Mouse (Mus musculus) myocyte (in vitro differentiated cells): ENCODE measurements around the gene Smg1.

ENCODE experiments used
- CEBPB ChIP-seq: IDR thresholded peaks from 2 replicates; pipeline ENCODE4 v1.6.1; 2011; ENCODE audit warnings: mild to moderate bottlenecking, moderate library complexity; ENCODE audit not compliant: poor library complexity, insufficient read depth, severe bottlenecking
- E2F4 ChIP-seq: IDR thresholded peaks from one replicate; pipeline ENCODE4 v1.6.1; 2011; ENCODE audit warnings: mild to moderate bottlenecking, control low read depth, moderate library complexity; ENCODE audit not compliant: insufficient read depth
- MAX ChIP-seq: IDR thresholded peaks from one replicate; pipeline ENCODE4 v1.6.1; 2011; ENCODE audit warnings: low read depth, mild to moderate bottlenecking, control low read depth
- MYOD1 ChIP-seq, 3 experiments: IDR thresholded peaks; one replicate each; pipeline ENCODE4 v1.6.1; 2011; ENCODE audit warnings: control low read depth in 2 of 3, low read depth in 2 of 3, mild to moderate bottlenecking in 2 of 3, moderate library complexity in 1 of 3; ENCODE audit not compliant: insufficient read length in 2 of 3, control insufficient read depth in 1 of 3
- MYOG ChIP-seq, 3 experiments: IDR thresholded peaks; one replicate each; pipeline ENCODE4 v1.6.1; 2011; ENCODE audit warnings: control low read depth in 2 of 3, low read depth in 2 of 3, mild to moderate bottlenecking in 2 of 3; ENCODE audit not compliant: insufficient read length in 2 of 3, control insufficient read depth in 1 of 3, insufficient read depth in 1 of 3
- POLR2A ChIP-seq: IDR thresholded peaks from one replicate; pipeline ENCODE4 v1.6.1; 2011; ENCODE audit warnings: low read depth, mild to moderate bottlenecking, control low read depth, moderate library complexity; ENCODE audit not compliant: insufficient read length
- TCF3 ChIP-seq: IDR thresholded peaks from one replicate; pipeline ENCODE4 v1.6.1; 2011; ENCODE audit warnings: low read depth, control low read depth; ENCODE audit not compliant: insufficient read length

DNA sequence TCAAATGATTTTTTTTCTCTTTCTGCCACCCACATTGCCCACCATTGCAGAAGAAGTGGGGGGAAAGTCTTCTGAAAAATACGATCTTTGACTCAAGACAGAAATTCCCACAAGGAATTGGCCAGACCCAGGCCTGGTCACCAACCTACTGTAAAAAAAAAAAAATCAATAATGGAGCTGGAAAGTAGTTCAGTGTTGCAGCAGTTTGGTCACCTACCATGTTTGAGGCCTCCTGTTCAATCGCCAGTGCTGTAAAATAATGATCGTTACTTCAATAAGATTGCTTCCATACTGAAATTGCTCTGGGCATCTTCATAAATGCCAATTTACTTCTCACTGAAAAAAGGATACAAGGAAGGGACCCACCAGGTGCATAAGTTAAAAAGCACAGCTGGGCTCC is 1.8 kb upstream of the Smg1 start:
- TF ChIP-seq POLR2A, result no peak
- no peak for TF ChIP-seq MYOG (IDR thresholded peaks at IDR 0.05; ENCODE audit: control insufficient read depth in 1 of 3, insufficient read depth in 1 of 3, insufficient read length in 2 of 3, low read depth in 2 of 3)
- TF ChIP-seq MYOD1 (IDR thresholded peaks at IDR 0.05; ENCODE audit: control insufficient read depth in 1 of 3, insufficient read length in 2 of 3, low read depth in 2 of 3), result no peak
- TF ChIP-seq MAX, result no peak
- TF ChIP-seq E2F4, result no peak
- TF ChIP-seq TCF3, result no peak
- TF ChIP-seq CEBPB, result no peak
